Mouse (Mus musculus) T-helper 2 cell (primary cell): ENCODE measurements around the gene Scn3a.
"Not testable (repeated sequence)": the region's sequence is repeated elsewhere in the genome, so short reads cannot be mapped to it uniquely, and the experiment has no call there.

Source experiments
- in situ Hi-C: fragments of 300-600 bp; cut with MboI, MseI; formaldehyde crosslinking; loops from one replicate; pipeline ENCODE4 v1.15.1; 2025; ENCODE audit warnings: high pct_unique_total_duplicates

Gene Scn3a

DNA sequence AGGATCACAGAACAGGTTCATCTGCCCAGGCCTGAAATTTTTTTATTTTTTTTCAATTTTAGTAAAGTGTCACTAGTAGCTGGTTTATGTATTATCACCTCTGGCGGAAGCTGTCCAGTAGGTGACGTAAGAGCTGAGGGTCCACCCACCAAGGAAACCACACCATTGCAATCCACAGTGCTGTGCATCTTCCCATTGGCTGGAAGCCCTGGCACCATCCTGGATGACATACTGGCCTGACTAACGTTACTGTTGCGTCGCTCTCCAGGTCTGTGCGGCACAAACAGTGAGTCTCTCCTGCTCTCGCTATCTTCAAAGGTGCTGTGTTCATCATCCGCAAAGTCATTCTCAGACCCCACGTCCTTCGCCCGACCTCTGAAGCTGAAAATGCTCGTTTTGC is 59.2 kb downstream of the Scn3a start:
- in situ Hi-C loops: no loop called here

- in situ Hi-C loops: no loop called here
Measured at GRCm38 (mm10) chr2:65490450-65490849, 77.0 kb downstream of the Scn3a start.

DNA sequence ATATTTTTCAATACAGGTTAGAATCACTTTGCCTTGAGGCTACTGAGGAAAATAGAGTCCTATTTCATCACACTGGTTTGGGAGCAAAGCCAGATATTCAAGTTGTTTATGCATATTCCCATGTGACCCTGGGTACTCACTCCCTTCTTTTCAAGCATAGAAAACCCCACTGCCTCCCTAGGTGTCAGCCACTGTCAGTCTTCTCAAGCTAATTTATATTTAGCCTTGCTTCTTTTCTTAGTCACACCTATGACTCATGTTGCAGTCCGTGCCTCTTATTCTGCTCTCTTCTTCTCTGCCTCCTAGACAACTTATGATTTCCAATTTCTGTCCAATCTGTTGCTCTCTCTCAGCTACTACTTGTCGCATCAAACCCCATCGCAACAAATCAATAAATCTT is 84.0 kb downstream of the Scn3a start:
- in situ Hi-C loops: no loop called here

DNA sequence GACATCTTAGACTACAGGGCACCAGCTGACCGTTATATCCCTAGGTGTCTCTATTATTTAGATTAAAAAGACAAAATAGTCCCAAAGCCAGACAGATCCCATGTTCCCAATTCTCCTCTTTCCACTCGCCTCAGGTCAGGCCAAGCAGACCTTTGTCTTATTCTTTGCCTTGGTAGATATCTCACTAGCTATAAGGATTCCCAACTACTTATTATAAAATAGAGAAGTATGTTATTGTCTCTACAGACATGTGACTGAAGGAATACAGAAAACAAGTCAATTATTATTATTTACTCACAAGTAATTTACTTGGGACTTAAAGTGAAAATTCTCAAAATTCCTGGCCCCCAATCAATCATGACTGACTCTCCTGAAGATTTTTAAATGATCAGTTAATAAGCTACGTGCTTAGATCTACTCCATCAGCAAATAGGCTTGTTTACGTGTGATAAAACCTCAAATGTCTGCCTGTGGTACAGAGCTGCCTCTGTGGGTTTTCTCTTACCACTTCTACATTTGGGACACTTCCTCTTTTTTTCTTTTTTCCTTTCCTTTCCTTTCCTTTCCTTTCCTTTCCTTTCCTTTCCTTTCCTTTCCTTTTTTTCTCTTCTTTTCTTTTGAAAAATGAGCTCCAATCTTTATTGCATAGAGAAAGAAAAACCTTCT is 86.3 kb downstream of the Scn3a start:
- in situ Hi-C loops: no loop called here

DNA sequence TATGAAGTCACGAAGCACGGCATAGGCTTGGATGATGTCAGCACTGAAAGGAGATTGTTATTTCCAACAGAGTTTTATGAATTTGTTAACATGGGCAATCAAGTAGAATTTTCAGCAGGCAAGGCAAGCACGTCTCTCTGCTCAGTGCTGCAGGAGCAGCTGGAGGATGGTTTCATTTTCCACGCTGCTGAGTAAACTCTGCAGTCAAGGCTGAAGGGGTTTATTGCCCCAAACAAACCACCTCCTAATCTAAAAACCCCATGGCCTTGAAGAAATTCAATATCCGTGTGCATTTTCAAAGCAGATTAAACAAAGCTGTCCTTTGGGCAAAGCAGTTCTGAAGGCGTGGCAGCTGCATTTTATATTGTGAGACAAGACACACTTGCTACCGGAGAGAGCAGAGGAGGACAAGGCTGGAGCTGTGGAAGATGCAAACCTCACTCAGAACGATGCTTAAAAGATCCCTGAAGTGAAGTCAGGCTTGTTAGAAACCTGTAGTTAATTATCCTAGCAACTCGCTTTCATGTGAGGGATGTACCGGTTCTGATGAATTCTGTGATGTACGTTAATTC is 96.0 kb downstream of the Scn3a start:
- in situ Hi-C loops: no loop called here

DNA sequence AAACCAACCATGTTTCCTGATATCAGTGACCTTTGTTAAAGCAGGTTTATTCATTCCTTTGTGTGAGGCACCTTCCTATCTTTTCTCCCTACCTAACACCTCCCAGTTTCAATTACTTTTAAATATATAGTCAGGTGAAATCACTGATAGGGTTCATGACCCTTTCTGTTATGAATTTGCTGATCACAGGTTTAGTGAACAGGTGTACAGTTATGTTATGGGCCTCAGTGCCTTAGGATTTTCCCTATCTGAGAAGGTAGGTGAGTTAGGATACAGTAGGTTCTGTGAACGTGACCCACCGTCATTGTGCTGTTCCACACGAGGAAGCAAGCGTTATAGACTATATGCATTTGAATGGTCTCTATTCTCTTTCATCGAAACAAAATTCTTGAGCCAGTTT is 101.7 kb downstream of the Scn3a start:
- in situ Hi-C loops: loop anchor here (10.0 kb wide), 1 partner anchor 1019 kb away; no protein-coding TSS in a partner anchor

- in situ Hi-C loops: no loop called here
Measured at GRCm38 (mm10) chr2:65453763-65454162, 113.7 kb downstream of the Scn3a start.

DNA sequence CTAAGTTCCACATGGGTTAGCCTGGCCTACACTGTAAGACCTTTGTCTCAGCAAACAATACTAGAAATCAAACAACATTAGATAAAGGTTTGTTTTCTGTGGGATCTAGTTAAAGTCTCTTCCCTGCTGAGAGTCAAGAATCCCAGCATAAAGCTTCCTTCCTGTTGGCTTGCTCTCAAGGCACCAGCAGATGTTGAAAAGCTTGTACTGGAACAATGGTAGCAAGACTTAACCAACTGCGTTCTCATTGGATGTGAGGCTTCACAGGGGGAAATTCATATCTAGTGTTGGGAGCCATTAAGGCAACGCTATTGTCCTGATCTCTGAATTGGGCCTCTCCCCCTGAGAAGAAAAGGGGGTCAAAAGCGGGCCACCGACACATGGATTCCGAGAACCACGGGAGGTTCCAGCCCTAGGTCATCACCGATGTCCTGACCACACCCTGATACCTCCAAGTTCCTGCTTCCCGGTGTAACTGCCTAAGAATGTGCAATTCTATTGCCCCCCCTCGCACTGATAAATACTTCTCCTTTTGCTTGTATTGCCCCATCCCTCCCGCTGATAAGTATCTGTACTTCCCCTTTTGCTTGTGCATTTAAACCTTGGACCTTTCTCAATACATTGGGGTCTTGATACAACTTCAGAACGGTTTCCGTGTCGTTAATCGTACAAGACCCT is 115.9 kb downstream of the Scn3a start:
- in situ Hi-C loops: not testable (repeated sequence)

- in situ Hi-C loops: no loop called here
Measured at GRCm38 (mm10) chr2:65450449-65451360, 116.7 kb downstream of the Scn3a start.

GRCm38 (mm10) chr2:65449126-65449828 is 118.2 kb downstream of the Scn3a start:
- in situ Hi-C loops: no loop called here

DNA sequence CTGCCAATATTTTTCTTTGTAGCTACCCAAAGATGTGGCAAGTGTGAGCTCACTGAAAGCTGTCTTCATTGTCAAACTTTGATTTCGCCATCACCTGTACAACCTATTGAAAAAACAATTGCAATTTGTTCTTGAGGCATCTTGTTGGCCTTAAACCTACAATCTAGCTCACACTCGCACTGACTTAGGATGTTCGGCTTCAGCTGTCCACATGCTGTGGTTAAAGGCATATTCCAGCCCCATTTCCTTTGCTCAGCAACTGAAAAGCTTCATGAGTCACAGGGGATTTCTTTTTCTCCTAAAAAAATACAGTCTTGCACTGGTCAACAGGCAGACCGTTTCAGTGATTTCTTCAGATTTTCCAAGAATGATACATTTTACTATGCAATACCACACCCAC is 124.3 kb downstream of the Scn3a start:
- in situ Hi-C loops: no loop called here

- in situ Hi-C loops: no loop called here
Measured at GRCm38 (mm10) chr2:65441566-65441965, 125.9 kb downstream of the Scn3a start.

- in situ Hi-C loops: no loop called here
Measured at GRCm38 (mm10) chr2:65441110-65441509, 126.3 kb downstream of the Scn3a start.

DNA sequence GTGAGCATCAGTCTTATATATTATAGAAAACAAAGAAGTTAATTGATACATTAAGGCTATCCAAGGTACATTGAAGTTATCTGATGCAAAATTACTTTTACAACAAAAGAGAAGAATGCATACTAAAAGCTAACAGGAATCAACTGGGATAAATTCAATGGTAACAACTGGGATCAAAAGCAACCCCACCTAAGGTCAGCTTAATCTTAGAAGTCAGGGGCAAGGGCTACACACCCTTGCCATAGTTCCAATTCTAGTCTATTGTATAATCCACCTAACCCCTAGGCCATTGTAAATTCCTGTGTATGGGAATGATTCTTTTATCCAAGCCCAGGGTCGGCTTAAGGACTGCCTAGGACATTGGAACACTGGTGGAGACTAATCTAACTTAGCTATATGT is 130.5 kb downstream of the Scn3a start:
- in situ Hi-C loops: no loop called here

- in situ Hi-C loops: loop anchor here (25.0 kb wide), 1 partner anchor 989 kb away; no protein-coding TSS in a partner anchor
Measured at GRCm38 (mm10) chr2:65423501-65423900, 143.9 kb downstream of the Scn3a start.

DNA sequence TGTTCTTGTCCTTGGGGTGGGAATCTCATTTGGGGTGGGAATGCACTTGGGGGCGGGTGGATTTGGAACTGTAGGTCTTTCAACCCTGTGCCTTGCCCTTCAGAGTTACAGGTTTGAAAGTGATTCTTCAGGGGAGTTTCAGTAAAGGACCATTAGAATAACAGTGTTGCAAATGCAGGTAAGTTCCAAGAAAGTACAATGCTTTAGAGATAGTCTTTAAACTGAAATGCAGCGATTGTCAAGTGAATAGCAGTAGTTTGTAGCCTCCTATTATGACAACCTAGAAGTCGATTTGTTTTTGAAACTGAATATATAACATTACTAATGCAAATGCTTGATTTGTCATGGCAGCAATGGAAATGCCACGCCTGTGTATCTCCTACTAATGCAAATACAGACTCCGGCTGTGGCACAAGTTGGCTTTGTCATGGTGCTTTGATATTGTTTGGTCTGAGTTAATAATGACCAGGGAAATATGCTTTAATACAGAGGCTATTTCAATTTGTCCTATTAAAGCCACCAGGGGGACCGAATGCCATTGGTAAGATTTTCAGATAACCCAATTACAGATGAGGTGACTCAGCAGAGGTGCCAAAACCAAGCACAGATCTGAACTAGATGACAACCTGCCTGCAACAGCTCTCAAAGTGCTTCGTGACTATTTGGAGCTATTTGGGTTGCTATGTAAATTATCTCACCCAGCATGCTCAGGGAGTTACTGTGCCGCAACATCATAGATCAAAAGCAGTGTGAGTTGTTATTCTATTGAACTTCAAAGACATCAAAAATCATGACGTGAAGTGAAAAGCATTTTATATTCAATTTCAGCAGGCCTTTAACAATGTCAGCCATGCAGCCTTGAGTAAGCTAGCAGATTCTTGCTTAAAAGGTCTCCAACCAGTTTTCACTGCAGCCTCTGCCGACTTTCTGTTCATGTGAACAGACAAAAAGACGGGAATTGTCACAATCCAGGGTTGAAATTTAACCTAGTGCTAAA is 145.9 kb downstream of the Scn3a start:
- in situ Hi-C loops: loop anchor here (25.0 kb wide), 1 partner anchor 991 kb away; no protein-coding TSS in a partner anchor

- in situ Hi-C loops: loop anchor here (10.0 to 25.0 kb wide), 2 partner anchors 616 to 994 kb away; no protein-coding TSS in a partner anchor
Measured at GRCm38 (mm10) chr2:65418608-65419007, 148.8 kb downstream of the Scn3a start.

DNA sequence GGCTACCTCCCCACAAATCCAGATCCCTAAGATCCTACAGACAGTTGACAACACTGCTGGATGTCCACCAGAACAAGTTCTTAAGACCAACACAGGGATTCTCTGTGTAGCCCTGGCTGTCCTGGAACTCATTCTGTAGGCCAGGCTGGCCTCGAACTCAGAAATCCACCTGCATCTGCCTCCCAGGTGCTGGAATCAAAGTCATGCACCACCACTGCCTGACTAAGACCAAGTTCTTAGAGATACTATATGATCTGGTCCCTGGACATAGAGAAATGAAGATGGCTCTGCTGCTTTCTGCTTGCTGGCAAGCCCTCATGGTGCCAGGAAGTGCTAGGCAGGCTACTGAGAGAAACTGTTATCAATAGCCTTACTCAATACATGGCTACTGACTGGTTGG is 150.9 kb downstream of the Scn3a start:
- in situ Hi-C loops: loop anchor here (10.0 to 25.0 kb wide), 2 partner anchors 618 to 996 kb away; no protein-coding TSS in a partner anchor

- in situ Hi-C loops: loop anchor here (10.0 to 25.0 kb wide), 2 partner anchors 620 to 997 kb away; no protein-coding TSS in a partner anchor
Measured at GRCm38 (mm10) chr2:65415294-65415693, 152.1 kb downstream of the Scn3a start.
